Mouse (Mus musculus) forebrain, embryonic 11.5 days (tissue): ENCODE data around the gene Minpp1. TPM values are rescaled to one million over a fixed set of nuclear protein-coding genes. Genes with fewer than 3 reads are reported as not detected.

Experiments
- polyA plus RNA-seq: library from polyadenylated mRNA; unstranded; fragments of >200 nt; fragmentation: Nextera tagmentation; extraction: Ambion mirVana; gene quantifications from 2 replicates; pipeline ENCODE4 v1.2.1, GENCODE M21; 2014

The Minpp1 gene
- polyA plus RNA-seq, 1 experiment from 2014 or later: 66.0 TPM

Other genes with a start within 250 kb of the Minpp1 start
- gene Sgms1, start 96.1 kb upstream of the Minpp1 start, polyA plus RNA-seq: 14.8 and 17.8 TPM in 2 replicates
- 72.3 and 82.9 TPM in 2 replicates for gene Rpl9-ps6, start 19.2 kb upstream of the Minpp1 start, polyA plus RNA-seq
- gene Papss2, start 110.0 kb downstream of the Minpp1 start, polyA plus RNA-seq: 1.9 and 2.9 TPM in 2 replicates